Mouse (Mus musculus) kidney, adult 8-10 months (tissue): ENCODE measurements around the gene Il24.

Experiments used
- DNase-seq, 2 experiments: peaks; one replicate each; pipeline ENCODE4 v3.0.0; 2022

Gene Il24

DNA sequence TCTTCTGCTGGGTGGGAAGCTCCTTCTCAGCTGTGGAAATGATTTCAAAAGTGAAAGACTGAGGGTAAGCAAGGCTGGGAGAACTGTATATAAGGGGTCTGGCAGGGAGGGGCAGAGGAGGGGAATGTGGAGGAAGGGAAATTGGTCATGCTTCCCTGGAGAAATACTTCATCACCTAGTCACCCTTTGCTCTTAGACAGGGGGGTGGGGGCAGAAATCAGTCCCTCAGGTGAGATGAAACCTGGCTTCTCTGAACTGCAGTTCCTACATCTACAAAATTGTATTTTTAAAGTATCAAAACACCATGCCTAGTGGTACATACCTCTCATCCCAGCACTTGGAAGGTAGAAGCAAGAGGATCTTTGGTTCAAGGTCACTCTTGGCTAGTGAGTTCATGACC is at the start of gene Il24:
Il24 (minus strand) TSS at position 101 of the 400 bp plus-strand sequence.
- DNase-seq = no peak

DNA sequence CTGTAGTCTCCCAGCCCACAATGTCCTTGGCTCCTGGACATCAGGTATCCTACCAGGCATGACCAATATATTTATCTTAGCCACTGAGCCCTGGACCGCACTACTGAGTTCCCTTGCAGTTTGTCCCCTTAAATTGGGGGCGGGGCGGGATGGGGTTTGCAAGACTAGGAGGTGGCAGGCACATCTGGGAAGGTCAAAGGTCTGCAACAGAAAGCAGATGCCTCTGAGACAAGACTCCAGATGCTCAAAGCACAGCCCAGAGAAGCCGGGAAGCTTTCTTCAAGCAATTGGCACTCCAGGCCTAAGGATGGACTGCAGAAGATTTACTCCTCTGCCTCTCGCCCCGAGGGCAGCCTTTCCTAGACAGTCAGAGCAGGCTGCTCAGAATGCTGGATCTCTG is 49.1 kb upstream of the Il24 start:
- DNase-seq = no peak

DNA sequence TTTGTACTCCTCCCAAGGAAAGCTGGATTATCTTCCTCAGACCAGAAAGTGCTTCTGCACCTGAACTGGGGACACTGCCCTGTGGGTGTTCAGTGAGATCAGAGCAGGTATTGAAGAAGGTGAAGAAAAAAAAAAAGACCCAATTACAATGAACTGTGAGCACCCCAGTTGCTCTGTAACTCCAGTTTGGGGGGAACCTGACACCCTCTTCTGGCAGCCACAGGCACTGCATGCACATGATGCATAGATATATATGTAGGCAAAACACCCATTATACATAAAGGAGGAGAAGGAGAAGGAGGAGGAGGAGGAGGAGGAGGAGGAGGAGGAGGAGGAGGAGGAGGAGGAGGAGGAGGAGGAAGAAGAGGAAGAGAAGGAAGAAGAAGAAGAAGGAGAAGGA is 39.2 kb upstream of the Il24 start:
- DNase-seq = peak in 1 of 2 experiments; percentile 11

DNA sequence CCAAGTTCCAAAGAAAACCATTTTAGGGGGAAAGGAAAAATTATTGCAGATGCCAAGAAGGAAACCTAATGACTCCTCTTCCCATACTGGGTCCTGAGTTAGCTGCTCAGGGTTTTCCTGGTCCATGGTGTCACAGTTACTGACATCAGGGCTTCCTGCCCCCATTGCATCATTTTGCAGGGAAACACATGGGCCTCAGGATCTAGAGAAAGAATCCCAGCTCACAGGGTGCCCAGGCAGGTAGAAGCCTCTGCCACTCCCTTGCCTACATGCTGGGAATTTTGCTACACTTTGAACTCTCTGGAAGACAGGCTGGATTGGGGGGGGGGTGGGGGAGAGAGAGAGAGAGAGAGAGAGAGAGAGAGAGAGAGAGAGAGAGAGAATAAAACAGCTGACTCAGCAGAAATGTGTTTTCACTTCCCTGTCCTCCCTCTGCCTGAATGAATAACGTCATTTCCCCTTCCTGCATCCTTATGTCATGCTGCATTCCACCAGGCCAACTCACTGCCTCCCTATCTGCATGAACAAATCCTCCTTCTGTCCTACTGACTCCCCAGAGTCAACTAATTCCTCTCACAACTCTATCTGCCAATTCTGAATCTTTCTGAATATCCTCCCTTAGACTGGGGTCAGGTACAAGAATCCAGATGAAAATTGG is 31.2 kb upstream of the Il24 start:
- DNase-seq = no peak

DNA sequence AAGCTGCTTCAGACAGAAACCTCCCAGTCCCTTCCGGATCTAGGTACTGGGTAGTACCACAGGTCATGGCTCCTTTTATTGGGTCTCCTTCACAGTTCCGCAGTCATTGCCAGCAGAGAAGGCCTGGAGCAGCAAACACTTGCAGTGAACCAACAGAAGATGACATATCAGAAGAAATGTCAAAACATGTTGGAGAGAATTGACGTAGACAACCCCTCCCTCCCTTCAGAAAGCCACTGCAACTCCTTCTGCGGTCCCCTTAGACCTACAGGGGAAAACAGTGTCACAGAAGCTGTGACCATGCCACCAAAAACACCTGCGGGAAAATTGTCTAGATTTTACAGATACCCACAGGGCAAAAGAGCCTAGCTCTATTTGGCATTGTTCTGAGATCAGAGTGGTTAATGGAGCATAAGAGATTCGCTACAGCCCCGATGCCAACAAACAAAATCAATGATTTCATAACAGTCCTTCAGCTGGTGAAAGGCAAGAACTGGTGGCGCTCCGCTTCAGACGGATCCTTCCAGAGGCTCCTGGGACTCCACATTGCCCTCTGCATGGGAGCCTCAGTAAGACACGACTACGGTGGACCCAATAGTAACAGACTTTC is 24.3 kb upstream of the Il24 start, which contains the start of gene Il20:
Il20 (minus strand) TSS at position 51 of the 610 bp plus-strand sequence.
- no peak for DNase-seq

DNA sequence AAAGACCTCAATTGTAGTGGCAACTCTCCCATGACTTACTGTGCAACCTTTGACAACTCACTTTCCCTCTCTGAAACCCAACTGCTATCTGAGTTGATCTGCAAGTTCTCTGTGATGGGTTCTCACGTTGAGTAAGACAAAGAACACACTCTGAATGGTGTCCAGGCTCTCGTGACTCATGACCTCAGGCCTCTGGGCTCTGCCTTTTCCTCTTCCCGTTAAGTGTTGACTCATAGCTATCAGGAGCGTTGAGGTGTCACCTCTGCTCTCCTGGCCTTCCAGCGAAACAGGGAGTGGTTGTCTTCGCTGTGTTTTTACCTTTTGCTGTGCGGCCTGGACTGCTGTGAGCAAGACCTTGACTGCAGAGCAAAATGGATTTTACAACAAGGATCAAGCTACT is 15.3 kb upstream of the Il24 start:
- no peak for DNase-seq

DNA sequence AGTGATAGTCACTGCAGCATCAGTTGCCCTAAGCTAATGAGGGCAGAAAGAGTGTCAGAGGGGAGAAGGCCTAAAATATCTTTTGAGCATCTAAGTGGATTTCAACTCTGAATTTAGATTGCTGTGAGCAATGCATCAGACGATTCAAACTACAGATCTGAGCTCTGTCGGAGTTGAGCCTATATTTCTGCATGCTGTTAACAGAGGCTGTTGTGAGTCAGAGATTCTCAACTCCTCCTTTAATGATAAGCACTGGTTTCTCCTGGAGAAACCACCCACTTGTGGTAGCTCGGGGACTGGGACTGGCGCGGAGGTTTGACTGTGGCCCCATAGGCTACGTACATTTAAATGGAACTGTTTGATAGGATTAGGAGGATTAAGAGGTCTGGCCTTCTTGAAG is 7.2 kb upstream of the Il24 start:
- DNase-seq = no peak

DNA sequence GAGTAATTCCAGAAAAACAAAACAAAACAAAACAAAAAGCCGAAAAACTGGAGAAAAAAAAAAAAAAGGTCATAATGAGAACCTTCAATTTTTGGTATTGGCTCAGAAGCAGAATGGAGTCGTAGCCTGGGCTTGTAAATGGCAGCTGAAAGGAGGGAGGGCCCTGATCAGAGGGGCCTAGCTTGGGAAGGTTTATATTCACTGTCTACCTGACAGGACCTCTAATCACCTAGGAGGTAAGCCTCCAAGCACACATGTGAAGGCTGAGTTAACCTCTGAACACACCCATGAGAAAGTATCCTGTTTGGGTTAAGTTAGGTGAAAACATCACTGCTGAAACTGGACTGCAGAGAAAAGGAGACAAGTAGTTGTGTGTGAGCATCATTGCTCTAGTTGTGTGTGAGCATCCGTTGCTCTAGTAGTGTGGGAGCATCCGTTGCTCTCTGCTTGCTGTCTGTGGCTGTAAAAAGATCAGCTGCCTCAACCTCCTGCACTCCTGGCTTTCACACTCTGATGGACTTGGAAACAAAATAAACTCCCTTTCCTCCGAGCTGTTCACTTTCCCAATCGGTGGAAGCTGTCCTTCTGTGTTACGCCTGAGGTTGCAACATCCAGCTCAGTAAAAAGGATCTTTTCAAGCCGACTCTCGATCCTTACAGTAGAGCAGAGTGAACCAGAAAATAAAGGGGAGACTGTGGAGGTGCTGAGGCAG is 6.2 kb upstream of the Il24 start:
- no peak for DNase-seq

DNA sequence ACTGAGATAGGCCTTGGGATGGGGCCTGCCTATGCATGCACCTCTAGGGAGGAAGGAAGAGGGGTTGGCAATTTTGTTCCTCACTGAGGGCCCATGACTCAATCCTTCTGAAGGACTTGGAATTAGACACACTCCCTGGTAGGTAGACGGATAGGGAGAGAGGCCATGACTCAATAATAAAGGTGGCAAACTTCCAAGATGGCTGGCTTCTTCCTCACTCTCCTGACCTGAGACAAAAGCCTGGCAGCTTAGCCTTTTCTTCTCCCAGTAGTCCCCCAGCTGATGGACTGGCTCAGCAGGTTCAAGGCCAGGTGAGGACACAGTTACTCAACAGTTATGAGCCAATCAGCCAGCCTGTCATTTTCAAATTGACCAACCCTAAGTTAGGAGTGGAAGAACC is 5.2 kb upstream of the Il24 start:
- no peak for DNase-seq

DNA sequence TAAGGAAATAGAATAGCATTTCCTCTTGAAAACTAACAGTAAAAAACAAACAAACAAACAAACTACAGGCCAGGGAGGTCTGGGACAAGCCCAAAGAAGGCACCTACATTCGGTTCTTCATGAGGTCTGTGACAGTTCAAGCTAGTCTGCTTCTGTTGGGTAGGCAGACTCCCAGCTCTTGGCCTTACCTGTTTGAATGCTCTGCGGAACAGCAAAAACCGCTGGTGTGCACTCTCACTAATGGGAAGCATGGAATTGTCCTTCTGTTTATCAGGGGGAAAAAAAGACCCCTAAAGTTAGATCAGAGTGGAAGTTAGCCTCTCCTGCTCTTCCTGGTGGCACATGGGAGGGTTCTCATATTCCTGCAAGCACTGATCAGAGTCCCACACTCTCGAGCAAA is 4.1 kb downstream of the Il24 start:
- no peak for DNase-seq

DNA sequence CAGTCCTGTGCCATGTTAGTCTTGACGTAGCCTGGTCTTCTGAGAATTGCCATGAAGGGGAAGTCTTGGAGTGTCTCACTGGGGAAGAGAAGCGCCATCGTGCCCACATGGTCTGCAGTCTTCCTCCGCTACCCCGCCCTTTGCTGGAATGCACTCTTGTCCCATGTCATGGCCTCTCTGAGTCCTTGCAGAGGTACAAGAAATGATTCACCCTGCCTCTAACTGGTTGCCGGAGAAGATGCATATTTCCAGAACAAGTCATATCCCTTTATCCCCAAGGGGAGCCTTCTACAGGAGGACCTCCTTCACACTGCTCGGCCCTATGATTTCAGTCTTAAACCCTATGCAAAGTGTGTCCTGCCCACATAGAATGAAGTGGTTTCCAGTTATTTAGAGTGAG is 7.3 kb downstream of the Il24 start:
- no peak for DNase-seq

DNA sequence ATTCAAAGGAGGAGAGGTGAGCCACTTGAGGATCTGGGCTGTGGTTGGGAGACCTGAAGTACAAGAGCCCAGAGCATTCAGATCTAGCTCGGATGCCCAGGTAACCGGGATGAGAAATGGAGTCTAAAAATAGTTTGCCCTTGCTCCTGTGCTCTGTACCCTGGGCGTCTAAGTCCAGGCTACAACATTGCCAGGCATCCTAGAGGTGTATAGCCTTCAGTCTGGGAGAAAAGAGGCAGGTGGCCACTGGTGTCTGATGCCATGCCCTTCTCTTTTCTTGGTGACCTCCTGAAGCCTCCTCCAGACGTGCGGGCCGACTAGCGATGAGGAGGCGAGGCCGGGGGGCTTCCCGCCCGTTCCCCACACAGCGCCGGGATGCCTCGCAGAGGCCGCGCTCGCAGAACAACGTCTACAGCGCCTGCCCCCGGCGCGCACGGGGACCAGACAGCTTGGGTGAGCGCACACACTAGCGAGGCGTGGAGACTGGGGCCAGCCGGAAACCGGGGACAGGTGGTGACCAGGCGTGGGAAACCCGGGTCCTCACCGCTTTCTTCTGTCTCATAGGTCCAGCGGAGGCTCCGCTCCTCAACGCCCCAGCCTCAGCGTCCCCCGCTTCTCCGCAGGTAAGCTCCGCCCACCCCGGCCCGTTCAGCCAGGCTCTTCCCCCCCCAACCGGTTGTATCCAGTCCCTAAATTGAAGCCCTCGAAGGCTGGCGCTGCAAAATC is 9.2 kb downstream of the Il24 start:
- no peak for DNase-seq

DNA sequence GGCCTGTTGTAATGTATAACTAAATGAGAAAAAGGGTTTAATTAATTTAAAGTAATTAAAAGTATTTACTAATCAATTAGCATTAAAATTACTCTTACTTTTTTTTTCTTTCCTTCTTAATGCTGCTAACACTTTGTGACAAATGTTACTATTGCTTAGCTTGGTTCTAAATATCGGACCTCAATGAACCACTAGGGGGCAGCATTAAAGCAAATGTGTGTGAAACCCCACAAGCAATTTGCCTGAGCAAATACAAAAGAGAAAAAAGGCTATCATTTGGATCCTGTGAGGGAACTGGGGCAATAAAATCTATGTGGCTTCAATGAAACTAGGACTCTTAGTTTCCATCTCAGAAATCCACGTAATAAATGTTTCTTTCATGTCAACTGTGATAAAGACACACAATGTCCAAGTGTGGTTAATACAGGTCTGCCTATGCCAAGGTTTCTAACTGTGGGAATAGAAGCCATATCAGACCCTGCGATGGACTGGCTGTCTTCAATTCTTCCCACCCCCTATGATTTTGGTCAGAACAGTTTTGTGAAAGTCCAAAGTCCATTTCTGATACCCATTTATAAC is 10.2 kb downstream of the Il24 start:
- DNase-seq = peak; percentile 39 to 49

DNA sequence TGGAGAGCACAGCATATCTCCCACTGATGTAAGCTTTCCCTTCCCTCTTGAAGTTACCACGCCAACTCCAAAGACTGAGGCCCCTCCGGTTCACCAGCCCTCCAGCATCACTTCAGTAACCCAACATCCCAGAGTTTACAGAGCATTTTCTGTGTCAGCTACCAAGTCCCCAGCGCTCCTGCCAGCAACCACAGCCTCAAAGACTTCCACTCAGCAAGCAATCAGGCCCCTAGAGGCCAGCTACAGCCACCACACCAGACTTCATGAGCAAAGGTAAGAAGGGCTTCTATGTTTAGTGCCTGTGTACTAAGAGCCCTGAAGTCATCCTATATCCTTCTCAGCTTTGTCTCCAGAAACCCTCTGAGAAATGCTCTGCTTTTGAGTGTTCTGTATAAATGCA is 11.3 kb downstream of the Il24 start:
- DNase-seq = no peak

DNA sequence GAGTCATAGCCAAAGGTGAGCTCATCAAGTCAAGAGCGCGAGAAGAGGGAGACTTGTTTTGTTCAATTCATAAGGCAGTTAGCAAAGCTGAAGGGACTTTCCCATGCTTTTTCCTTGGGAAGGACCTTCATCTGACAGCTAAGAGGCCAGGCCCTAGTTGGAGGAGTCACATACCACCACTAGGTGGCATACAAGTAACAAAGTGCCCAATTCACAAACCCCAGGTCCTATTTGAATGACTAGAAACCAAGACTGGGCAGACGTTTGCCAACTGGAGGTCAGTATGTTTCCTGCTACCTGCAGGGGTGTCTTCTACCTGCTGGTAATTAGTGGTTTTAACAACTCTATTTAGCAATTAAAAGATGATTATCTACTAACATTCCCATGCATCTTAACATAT is 12.1 kb downstream of the Il24 start:
- peak; percentile 63 to 66 for DNase-seq

DNA sequence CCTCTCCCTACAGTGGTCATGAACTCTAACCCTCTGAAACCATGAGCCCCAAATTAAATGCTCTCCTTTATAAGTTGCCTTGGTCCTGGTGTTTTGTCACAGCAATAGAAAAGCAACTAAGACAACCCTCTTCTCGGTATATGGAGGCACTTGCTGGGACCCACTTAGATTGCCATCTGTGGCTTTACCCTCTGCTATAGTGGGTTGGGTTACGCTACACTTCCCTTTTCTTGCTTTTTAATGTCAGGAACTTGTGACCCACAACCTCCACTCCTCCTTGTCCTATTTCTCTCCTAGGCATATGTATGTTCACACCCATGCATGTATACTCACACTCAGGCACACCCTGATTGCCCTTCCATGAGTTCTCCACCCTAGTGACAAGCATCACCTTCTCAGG is 14.3 kb downstream of the Il24 start:
- DNase-seq = no peak

DNA sequence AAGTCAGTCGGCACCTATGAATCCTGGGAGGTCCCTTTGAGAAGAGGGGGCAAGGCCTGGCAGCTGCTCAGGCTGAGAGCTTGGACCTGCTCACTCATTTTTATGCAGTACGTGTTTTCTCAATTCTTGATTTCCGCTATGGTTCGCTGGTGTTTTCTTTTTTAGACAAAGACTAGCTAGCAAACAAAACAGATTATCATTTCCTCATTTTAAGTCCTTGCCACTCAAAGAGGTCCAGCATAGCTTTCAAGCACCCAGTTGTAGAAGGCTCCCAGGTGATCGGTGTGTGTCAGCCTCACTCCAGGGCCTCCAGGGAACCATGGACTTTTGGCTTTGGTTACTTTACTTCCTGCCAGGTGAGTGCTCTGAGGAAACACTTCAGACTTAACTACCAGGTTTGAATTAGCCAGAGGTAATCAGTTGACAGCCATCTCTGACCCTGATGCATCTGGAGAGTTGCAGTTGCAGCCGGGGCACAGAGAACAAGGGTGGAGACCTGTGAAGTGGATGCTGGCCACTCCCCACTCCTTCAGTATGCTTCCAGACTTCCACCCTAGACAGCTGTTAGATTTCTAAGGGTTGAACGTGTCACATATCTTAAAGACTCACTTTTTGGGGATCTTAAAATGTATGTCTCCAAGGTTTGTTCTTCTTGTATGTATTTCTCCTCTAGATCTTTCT is 21.6 kb downstream of the Il24 start, which contains the start of gene Fcmr:
Fcmr (plus strand) TSS at position 129 of the 681 bp plus-strand sequence.
- no peak for DNase-seq

DNA sequence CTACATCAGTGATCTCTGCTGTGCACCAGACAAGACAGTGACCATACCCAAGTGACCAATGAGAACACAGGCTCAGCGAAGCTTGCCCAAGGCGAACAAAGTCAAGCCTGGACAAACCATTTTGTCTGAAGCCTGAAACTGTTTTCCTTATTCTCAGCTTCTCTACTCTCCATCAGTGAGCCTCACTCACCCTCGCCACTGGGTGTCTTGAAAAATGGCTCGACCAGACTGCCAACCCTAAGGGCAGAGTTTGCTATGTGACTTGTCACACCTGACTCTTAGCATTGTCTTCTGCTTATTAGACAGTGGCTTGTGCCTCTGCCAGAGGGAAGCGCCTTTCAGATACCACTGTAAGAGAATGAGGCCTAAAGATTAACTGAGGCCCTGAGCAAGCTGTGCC is 22.5 kb downstream of the Il24 start:
- no peak for DNase-seq

DNA sequence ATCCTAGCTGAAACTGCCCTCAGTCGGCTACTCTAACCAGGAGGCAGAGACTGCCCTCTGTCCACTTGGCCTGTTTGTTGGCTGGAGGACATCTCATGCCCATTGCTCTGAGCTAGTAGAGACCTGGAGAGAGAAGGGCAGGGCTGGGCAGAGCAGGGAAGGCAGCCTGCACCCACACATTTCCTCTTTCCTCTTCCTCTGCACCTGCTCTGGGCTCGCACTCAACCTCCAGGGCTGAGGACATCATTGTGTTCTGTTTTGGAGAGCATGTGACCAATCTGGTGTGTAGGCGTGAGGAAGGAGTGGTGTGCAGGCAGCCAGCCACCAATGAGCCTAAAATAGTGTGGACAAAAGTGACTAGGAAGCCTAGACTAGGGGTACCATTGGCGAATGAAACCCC is 23.0 kb downstream of the Il24 start:
- no peak for DNase-seq

DNA sequence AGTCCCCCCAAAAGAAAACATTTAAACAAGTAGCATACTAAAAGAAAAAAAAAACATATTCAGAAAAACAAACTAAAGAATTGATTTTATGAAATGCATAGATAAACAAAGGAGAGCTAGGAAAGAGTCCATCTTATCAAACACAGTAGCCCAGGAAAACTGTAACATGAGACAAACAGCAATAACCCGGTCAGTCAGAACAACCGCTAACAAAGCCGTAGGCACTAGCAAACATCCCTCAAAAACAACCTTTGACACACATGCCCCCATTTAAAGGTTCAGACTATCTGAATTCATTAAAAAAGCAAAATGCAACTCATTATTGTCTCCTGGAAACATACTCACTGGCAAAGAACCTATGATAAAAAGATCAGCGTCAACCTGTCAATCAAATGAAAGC is 29.8 kb downstream of the Il24 start:
- DNase-seq = no peak

DNA sequence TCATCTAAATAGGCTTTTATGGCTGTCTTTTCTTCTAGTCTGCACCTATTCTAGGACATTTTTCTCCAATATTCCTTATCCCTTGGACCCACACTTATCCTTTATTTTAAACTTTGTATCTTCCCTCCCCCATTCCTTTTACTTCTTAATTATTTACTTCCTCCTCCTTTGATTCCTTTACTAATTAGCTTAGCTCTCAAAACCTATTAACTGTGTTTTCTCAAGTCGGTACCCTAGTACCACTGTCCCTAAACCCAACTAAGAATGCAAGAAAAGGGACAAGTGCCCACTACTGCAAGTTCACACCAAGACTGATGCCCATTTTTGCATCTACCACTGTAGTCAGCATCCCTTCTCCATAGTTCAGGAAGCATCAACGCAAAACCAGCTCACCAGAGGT is 31.5 kb downstream of the Il24 start:
- no peak for DNase-seq

DNA sequence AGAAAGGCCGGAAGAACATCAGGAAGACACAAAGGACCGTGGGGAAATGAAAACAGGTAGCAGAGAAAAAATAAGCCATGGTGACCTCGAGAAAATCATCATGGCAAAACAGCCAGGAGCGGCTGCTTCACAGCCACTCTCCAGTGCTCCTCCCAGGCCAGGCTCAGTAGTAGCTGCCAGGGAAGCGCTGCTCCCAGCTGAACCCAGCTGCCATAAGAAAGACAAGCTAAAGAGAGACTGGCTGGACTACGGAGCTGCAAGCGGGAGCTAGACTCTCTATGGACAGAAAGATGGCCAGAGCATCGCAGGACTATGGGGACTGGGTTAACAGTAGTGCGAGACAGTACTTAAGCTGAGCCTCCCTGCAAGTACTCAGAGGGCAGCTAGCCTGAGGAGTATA is 32.4 kb downstream of the Il24 start:
- no peak for DNase-seq

DNA sequence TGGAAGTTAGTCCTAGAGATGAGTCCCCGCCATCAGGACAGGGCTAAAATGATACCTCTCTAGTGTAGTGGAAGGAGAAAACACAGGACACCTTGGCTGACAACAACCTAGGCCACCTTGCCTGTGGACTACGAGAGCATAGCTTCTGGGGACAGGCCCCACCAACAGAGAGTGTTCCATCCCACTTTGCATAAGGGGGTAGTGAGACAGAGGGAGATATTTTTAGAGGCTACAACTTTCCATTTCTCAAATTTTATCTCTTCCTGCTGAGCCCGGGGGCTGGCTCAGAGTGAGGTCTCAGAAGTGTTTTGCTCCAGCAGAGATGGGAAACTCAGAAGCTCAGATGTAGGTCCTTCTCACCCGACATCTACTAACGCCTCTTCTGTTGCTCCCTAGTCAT is 36.8 kb downstream of the Il24 start:
- no peak for DNase-seq
